Mouse (Mus musculus) kidney, postnatal 0 days (tissue): ENCODE data around the gene Nt5dc1. TPM values are rescaled to one million over a fixed set of nuclear protein-coding genes. Genes with fewer than 3 reads are reported as not detected.

Source experiments
- ATAC-seq: fragments of 200-750 bp; cut with Nextera tagmentation; replicated peaks from 2 replicates; pipeline ENCODE4 v1.8.0; 2017; ENCODE audit warnings: low read depth, moderate number of reproducible peaks, moderate TSS enrichment, moderate library complexity; ENCODE audit not compliant: low FRiP score
- DNase-seq: peaks from one replicate; pipeline ENCODE4 v3.0.0-alpha.2; 2016; ENCODE audit warnings: low spot score
- H3K27ac ChIP-seq: fragments of 300-500 bp; sonication (generic); 2 replicates; pipeline ENCODE4 v1.5.1; 2014; ENCODE audit warnings: mild to moderate bottlenecking
- H3K27me3 ChIP-seq: fragments of 300-500 bp; sonication (generic); 2 replicates; pipeline ENCODE4 v1.6.1; 2014; ENCODE audit warnings: low read length, mixed read lengths; ENCODE audit not compliant: insufficient read depth
- H3K36me3 ChIP-seq: fragments of 300-500 bp; sonication (generic); 2 replicates; pipeline ENCODE4 v1.6.1; 2014; ENCODE audit warnings: low read length, mixed read lengths; ENCODE audit not compliant: insufficient read depth
- H3K4me1 ChIP-seq: fragments of 300-500 bp; sonication (generic); replicated peaks from 2 replicates; pipeline ENCODE4 v1.6.1; 2014; ENCODE audit warnings: antibody characterized with exemption, low read length, mixed read lengths; ENCODE audit not compliant: insufficient read depth
- H3K4me2 ChIP-seq: fragments of 300-500 bp; sonication (generic); 2 replicates; pipeline ENCODE4 v1.6.1; 2014; ENCODE audit warnings: mild to moderate bottlenecking, low read length, moderate library complexity, mixed read lengths
- H3K4me3 ChIP-seq: fragments of 300-500 bp; sonication (generic); replicated peaks from 2 replicates; pipeline ENCODE4 v1.5.1; 2014; ENCODE audit warnings: low read depth, low read length
- H3K9ac ChIP-seq: fragments of 300-500 bp; sonication (generic); 2 replicates; pipeline ENCODE4 v1.6.1; 2014; ENCODE audit warnings: low read depth, low read length
- H3K9me3 ChIP-seq: fragments of 300-500 bp; sonication (generic); replicated peaks from 2 replicates; pipeline ENCODE4 v1.6.1; 2016; ENCODE audit warnings: low read length, inconsistent platforms, mixed read lengths
- CTCF ChIP-seq: IDR thresholded peaks from 2 replicates; pipeline ENCODE4 v1.5.1; 2016; ENCODE audit warnings: antibody characterized with exemption, low read depth, mild to moderate bottlenecking, moderate library complexity
- WGBS: fragments of 180-500 bp; shearing (Covaris S2); extraction: QIAGEN DNeasy Blood & Tissue Kit; methylation state at CpG from one replicate; pipeline ENCODE4 v1.1.7; 2014; 5-methylcytosine and 5-hydroxymethylcytosine counted together
- polyA plus RNA-seq: library from polyadenylated mRNA; unstranded; fragments of >200 nt; fragmentation: Nextera tagmentation; extraction: Ambion mirVana; gene quantifications from 2 replicates; pipeline ENCODE4 v1.2.1, GENCODE M21; 2015

Nt5dc1 gene
- polyA plus RNA-seq, 1 experiment from 2014 or later = 15.2 TPM

GRCm38 (mm10) chr10:34399267-34399666 is 19.1 kb downstream of the Nt5dc1 start:
- H3K27ac ChIP-seq = no peak overlapping the region
- H3K4me2 ChIP-seq = no peak overlapping the region
- peaks cover 20% of the 10 kb centered on the region for H3K36me3 ChIP-seq
- H3K27me3 ChIP-seq = no peaks in the 10 kb centered on the region
- no peak overlapping the region for H3K9ac ChIP-seq
- H3K4me3 ChIP-seq = no peak overlapping the region
- peak; percentile 2 for DNase-seq
- no peaks in the 10 kb centered on the region for H3K9me3 ChIP-seq
- no peak for ATAC-seq
- no peaks in the 10 kb centered on the region for H3K4me1 ChIP-seq
- peak; percentile 32; the same call in 1 of the 2 replicates for TF ChIP-seq CTCF

DNA sequence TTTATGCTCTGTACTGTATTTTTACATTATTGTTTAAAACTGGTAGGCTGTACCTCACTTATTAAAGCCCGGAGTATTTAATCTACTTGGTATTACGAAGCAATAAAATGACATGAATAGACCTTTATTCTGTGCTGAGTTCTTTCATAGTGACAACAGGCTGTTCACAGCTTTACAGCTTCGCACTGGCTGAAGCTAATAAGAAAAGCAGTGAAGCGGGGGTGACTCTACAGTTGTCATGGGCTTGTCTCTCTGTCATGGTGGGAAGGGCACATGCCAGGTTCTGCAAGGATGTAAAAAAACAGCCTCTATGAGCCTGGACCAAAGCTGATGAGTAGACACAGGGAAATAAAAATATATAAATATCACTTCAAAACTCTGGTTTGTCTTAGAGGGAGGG is 21.4 kb downstream of the Nt5dc1 start:
- no peaks in the 10 kb centered on the region for H3K9me3 ChIP-seq
- H3K9ac ChIP-seq = no peak overlapping the region
- ATAC-seq (no peak), DNase-seq (no peak)
- H3K4me1 ChIP-seq = no peaks in the 10 kb centered on the region
- no peaks in the 10 kb centered on the region for H3K27me3 ChIP-seq
- TF ChIP-seq CTCF = no peak
- 88% methylated on average over 4 of the region's 4 CpGs for WGBS
- 0 out of 2 replicates have a peak, but pooled peaks cover 6% of the 10 kb centered on the region for H3K36me3 ChIP-seq
- H3K4me3 ChIP-seq = no peak overlapping the region
- no peak overlapping the region for H3K4me2 ChIP-seq
- H3K27ac ChIP-seq = no peak overlapping the region

- no peak for DNase-seq
- Histone ChIP-seq H3K4me2 (no peak within 1 kb of the TSS), H3K4me1 (no peaks in the 10 kb centered on the region), H3K36me3 (0 out of 2 replicates have a peak, but pooled peaks cover 3% of the 10 kb centered on the region), H3K4me3 (no peak within 1 kb of the TSS), H3K9me3 (no peaks in the 10 kb centered on the region), H3K9ac (no peak within 1 kb of the TSS), H3K27me3 (no peaks in the 10 kb centered on the region), H3K27ac (no peak within 1 kb of the TSS)
- ATAC-seq = no peak
- 76% methylated on average over 8 of the region's 8 CpGs for WGBS
- TF ChIP-seq CTCF = no peak
Observed at GRCm38 (mm10) chr10:34389681-34390080, 28.7 kb downstream of the Nt5dc1 start, which contains the start of gene Col10a1. Col10a1 (plus strand) TSS chr10:34389981.

GRCm38 (mm10) chr10:34385636-34386035 is 32.7 kb downstream of the Nt5dc1 start:
- H3K4me1 ChIP-seq = no peaks in the 10 kb centered on the region

GRCm38 (mm10) chr10:34373332-34373731 is 45.0 kb downstream of the Nt5dc1 start:
- no peak overlapping the region for H3K9ac ChIP-seq
- H3K4me2 ChIP-seq = no peak overlapping the region
- H3K36me3 ChIP-seq = no peaks in the 10 kb centered on the region
- no peaks in the 10 kb centered on the region for H3K27me3 ChIP-seq
- H3K4me1 ChIP-seq = no peaks in the 10 kb centered on the region
- no peaks in the 10 kb centered on the region for H3K9me3 ChIP-seq
- H3K4me3 ChIP-seq = no peak overlapping the region
- no peak for ATAC-seq
- no peak overlapping the region for H3K27ac ChIP-seq
- TF ChIP-seq CTCF = no peak
- WGBS = 79% methylated on average over 7 of the region's 7 CpGs
- DNase-seq = no peak

More at GRCm38 (mm10) chr10:34385636-34386035, 32.7 kb downstream of the Nt5dc1 start:
- 82% methylated on average over 5 of the region's 5 CpGs for WGBS
- DNase-seq = no peak
- no peaks in the 10 kb centered on the region for H3K27me3 ChIP-seq
- ATAC-seq = no peak
- H3K4me3 ChIP-seq = no peak overlapping the region
- no peak overlapping the region for H3K4me2 ChIP-seq
- H3K27ac ChIP-seq = no peak overlapping the region
- TF ChIP-seq CTCF = no peak
- no peak overlapping the region for H3K9ac ChIP-seq
- H3K36me3 ChIP-seq = no peaks in the 10 kb centered on the region
- H3K9me3 ChIP-seq = no peaks in the 10 kb centered on the region

DNA sequence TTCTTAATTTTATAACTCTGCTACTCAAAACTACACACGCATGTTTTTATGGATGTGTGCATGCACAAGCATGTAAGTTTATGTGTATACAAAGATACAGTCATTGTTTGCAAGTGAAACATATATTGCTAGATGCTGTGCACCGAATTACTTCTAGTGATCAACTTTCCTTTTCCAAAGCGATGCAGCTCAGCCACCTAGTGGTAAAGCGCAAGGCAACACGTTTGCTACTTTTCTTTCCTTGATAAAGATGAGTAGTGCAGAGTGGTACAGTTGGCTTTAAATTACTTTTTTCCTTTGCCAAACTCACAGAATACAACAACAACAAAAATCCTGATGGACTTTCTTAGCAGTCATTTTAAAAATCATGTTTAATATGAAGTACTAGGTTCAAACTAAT is 50.2 kb downstream of the Nt5dc1 start:
- DNase-seq (peak; percentile 20), ATAC-seq (no peak)
- Histone ChIP-seq H3K4me2 (no peak overlapping the region), H3K9me3 (no peaks in the 10 kb centered on the region), H3K27me3 (no peaks in the 10 kb centered on the region), H3K4me1 (no peaks in the 10 kb centered on the region), H3K9ac (no peak overlapping the region), H3K4me3 (no peak overlapping the region), H3K36me3 (no peaks in the 10 kb centered on the region), H3K27ac (no peak overlapping the region)
- peak; percentile 64 for TF ChIP-seq CTCF
- WGBS = 71% methylated on average over 5 of the region's 5 CpGs

DNA sequence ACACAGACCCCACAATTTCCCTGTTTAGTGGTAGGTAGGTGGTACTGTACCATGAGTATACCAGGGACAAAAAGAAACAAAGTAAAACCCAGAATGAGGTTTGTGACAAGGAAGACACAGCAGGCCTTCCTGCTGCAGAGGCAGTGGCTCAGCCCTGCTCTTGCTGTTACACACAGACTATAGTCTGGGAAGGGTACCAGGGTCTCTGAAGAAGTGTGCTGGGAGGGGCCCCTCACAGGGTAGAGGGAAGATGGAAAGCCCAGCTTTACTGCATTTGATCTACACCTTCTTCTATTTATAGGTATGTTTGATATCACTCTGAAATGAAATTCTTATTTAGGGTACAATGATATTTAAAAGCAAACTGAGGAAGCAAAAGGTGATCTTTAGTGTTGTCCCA is 54.6 kb downstream of the Nt5dc1 start:
- DNase-seq = no peak
- no peak overlapping the region for H3K27ac ChIP-seq
- H3K36me3 ChIP-seq = no peaks in the 10 kb centered on the region
- H3K9me3 ChIP-seq = no peaks in the 10 kb centered on the region
- H3K4me1 ChIP-seq = no peaks in the 10 kb centered on the region
- H3K27me3 ChIP-seq = no peaks in the 10 kb centered on the region
- H3K4me3 ChIP-seq = no peak overlapping the region
- no peak overlapping the region for H3K9ac ChIP-seq
- no peak for ATAC-seq
- TF ChIP-seq CTCF = no peak
- no peak overlapping the region for H3K4me2 ChIP-seq
